Mouse (Mus musculus) heart, embryonic 14.5 days (tissue): Measurements from ENCODE around the gene Gm21818. TPM values are rescaled to one million over a fixed set of nuclear protein-coding genes. Genes with fewer than 3 reads are reported as not detected.
"Not testable (repeated sequence)": the region's sequence is repeated elsewhere in the genome, so short reads cannot be mapped to it uniquely, and the experiment has no call there.

Experiments used
- ATAC-seq: fragments of 200-750 bp; cut with Nextera tagmentation; 2 replicates; pipeline ENCODE4 v1.8.0; 2017; ENCODE audit warnings: low read depth, moderate TSS enrichment; ENCODE audit not compliant: insufficient number of reproducible peaks, insufficient read depth, low FRiP score
- H3K27ac ChIP-seq, 2 experiments: fragments of 200-500 bp in 1 of 2; fragments of 300-500 bp in 1 of 2; sonication (generic) in 1 of 2; replicated peaks in 1 of 2; 2 replicates each; pipeline ENCODE4 v1.5.1; 2012 to 2014; ENCODE audit warnings: low read depth in 2 of 2, low read length in 2 of 2, control low read depth in 1 of 2, mild to moderate bottlenecking in 1 of 2, mixed read lengths in 1 of 2; ENCODE audit not compliant: control insufficient read depth in 1 of 2, insufficient read depth in 1 of 2
- H3K27me3 ChIP-seq: fragments of 300-500 bp; sonication (generic); 2 replicates; pipeline ENCODE4 v1.6.1; 2014; ENCODE audit warnings: mild to moderate bottlenecking, low read length, control low read depth; ENCODE audit not compliant: control insufficient read depth, insufficient read depth
- H3K36me3 ChIP-seq: fragments of 300-500 bp; sonication (generic); 2 replicates; pipeline ENCODE4 v1.6.1; 2014; ENCODE audit warnings: mild to moderate bottlenecking, control low read depth, low read length, mixed read lengths; ENCODE audit not compliant: control insufficient read depth, insufficient read depth
- H3K4me1 ChIP-seq, 2 experiments: fragments of 200-500 bp in 1 of 2; fragments of 300-500 bp in 1 of 2; sonication (generic) in 1 of 2; 2 replicates each; pipeline ENCODE4 v1.6.1; 2012 to 2014; ENCODE audit warnings: low read length in 2 of 2, control low read depth in 1 of 2, mixed read lengths in 1 of 2; ENCODE audit not compliant: control insufficient read depth in 2 of 2, insufficient read depth in 2 of 2
- H3K4me2 ChIP-seq: fragments of 300-500 bp; sonication (generic); 2 replicates; pipeline ENCODE4 v1.6.1; 2014; ENCODE audit warnings: mild to moderate bottlenecking, low read length
- H3K4me3 ChIP-seq, 2 experiments: fragments of 200-500 bp in 1 of 2; fragments of 300-500 bp in 1 of 2; sonication (generic) in 1 of 2; 2 replicates each; pipeline ENCODE4 v1.5.1; 2012 to 2014; ENCODE audit warnings: low read length in 2 of 2, mild to moderate bottlenecking in 2 of 2, control low read depth in 1 of 2, low read depth in 1 of 2, moderate library complexity in 1 of 2; ENCODE audit not compliant: control insufficient read depth in 1 of 2, insufficient read depth in 1 of 2
- H3K9ac ChIP-seq: fragments of 300-500 bp; sonication (generic); 2 replicates; pipeline ENCODE4 v1.6.1; 2014; ENCODE audit warnings: mild to moderate bottlenecking, low read length
- H3K9me3 ChIP-seq: fragments of 300-500 bp; sonication (generic); 2 replicates; pipeline ENCODE4 v1.6.1; 2016; ENCODE audit warnings: low read length, control low read depth; ENCODE audit not compliant: control insufficient read depth
- WGBS: fragments of 180-500 bp; shearing (Covaris S2); extraction: QIAGEN DNeasy Blood & Tissue Kit; methylation state at CpG from one replicate; pipeline ENCODE4 v1.1.7; 2014; 5-methylcytosine and 5-hydroxymethylcytosine counted together
- polyA plus RNA-seq: library from polyadenylated mRNA; unstranded; fragments of >200 nt; fragmentation: Nextera tagmentation; extraction: Ambion mirVana; gene quantifications from 2 replicates; pipeline ENCODE4 v1.2.1, GENCODE M21; 2014

Gm21818 gene
- polyA plus RNA-seq, 1 experiment from 2014 or later = not detected

- not testable (repeated sequence) for H3K9ac ChIP-seq, H3K4me2 ChIP-seq, H3K27ac ChIP-seq, H3K4me1 ChIP-seq, ATAC-seq, H3K36me3 ChIP-seq, H3K9me3 ChIP-seq, H3K27me3 ChIP-seq, H3K4me3 ChIP-seq
- WGBS = no CpG with 5 or more reads among the region's 2 CpGs
Observed at GRCm38 (mm10) chr13:120215847-120216246, 43.6 kb downstream of the Gm21818 start, which contains the start of gene Gm21762. Gene Gm21762, minus strand, starts transcription at chr13:120215947.

- not testable (repeated sequence) for H3K4me2 ChIP-seq, H3K9me3 ChIP-seq, H3K27ac ChIP-seq, H3K4me3 ChIP-seq, H3K36me3 ChIP-seq, H3K4me1 ChIP-seq, H3K27me3 ChIP-seq, H3K9ac ChIP-seq, ATAC-seq
- 81% methylated on average over 5 of the region's 5 CpGs for WGBS
Observed at GRCm38 (mm10) chr13:120220922-120221321, 48.7 kb downstream of the Gm21818 start.

GRCm38 (mm10) chr13:120223012-120223659, 50.9 kb downstream of the Gm21818 start:
- not testable (repeated sequence) for H3K27me3 ChIP-seq, H3K9ac ChIP-seq, H3K4me1 ChIP-seq, ATAC-seq, H3K27ac ChIP-seq, H3K9me3 ChIP-seq, H3K4me2 ChIP-seq, H3K4me3 ChIP-seq, H3K36me3 ChIP-seq
- WGBS = 91% methylated on average over 16 of the region's 25 CpGs

Other genes starting within 250 kb of the Gm21818 start
- not detected in 2 replicates for gene Gm21761, start 243.2 kb upstream of the Gm21818 start, polyA plus RNA-seq
- gene B020031M17Rik, start 221.6 kb upstream of the Gm21818 start, polyA plus RNA-seq = not detected in 2 replicates
- not detected in 2 replicates for gene Gm36079, start 145.4 kb upstream of the Gm21818 start, polyA plus RNA-seq
- gene Gm21188, start 120.2 kb upstream of the Gm21818 start, polyA plus RNA-seq = not detected in 2 replicates
- gene Gm20767, start 32.2 kb upstream of the Gm21818 start, polyA plus RNA-seq = not detected in 2 replicates
- gene Gm21762, start 43.5 kb downstream of the Gm21818 start, polyA plus RNA-seq = not detected in 2 replicates
- not detected in 2 replicates for gene Gm21731, start 66.7 kb downstream of the Gm21818 start, polyA plus RNA-seq
- not detected in 2 replicates for gene AF067061, start 90.7 kb downstream of the Gm21818 start, polyA plus RNA-seq
- gene BC147527, start 128.0 kb downstream of the Gm21818 start, polyA plus RNA-seq = 0.16 and 0.32 TPM in 2 replicates
- not detected in 2 replicates for gene Tcstv3, start 144.4 kb downstream of the Gm21818 start, polyA plus RNA-seq